Mouse (Mus musculus) CH12.LX (cell line): ENCODE measurements at regions not wholly inside any gene's neighbourhood (a gene's known extent, or its start where the extent isn't known, plus 50 kb on each side); places are given as distances from the start of the nearest gene placed in this dataset.

Experiments used
- DNase-seq: peaks from one replicate; pipeline ENCODE4 v3.0.0-alpha.2; 2013; ENCODE audit errors: extremely low read depth
- H3K27ac ChIP-seq: 2 replicates; pipeline ENCODE4 v1.5.1; 2012; ENCODE audit warnings: low read depth, mild to moderate bottlenecking, control low read depth, moderate library complexity; ENCODE audit not compliant: insufficient read depth
- H3K27me3 ChIP-seq: replicated peaks from 2 replicates; pipeline ENCODE3; 2012; ENCODE audit warnings: inconsistent platforms
- H3K36me3 ChIP-seq, 2 experiments: replicated peaks in 1 of 2; 2 replicates each; pipeline versions ENCODE3 to v1.6.1; 2012; ENCODE audit warnings: inconsistent platforms in 1 of 2, low read length in 1 of 2, mild to moderate bottlenecking in 1 of 2, mixed read lengths in 1 of 2, moderate library complexity in 1 of 2; ENCODE audit not compliant: control insufficient read depth in 1 of 2, insufficient read depth in 1 of 2
- H3K4me1 ChIP-seq, 2 experiments: 2 replicates each; pipeline ENCODE4 v1.6.1; 2012; ENCODE audit warnings: inconsistent platforms in 1 of 2, moderate library complexity in 1 of 2; ENCODE audit not compliant: insufficient read depth in 2 of 2, control insufficient read depth in 1 of 2
- H3K4me2 ChIP-seq: 2 replicates; pipeline ENCODE4 v1.6.1; 2012; ENCODE audit warnings: low read depth, mild to moderate bottlenecking, control low read depth; ENCODE audit not compliant: poor library complexity, insufficient read depth, severe bottlenecking
- H3K4me3 ChIP-seq, 3 experiments: fragments of 150-350 bp in 1 of 3; sonication (generic) in 1 of 3; replicated peaks in 1 of 3; 2 replicates each; pipeline versions ENCODE3 to v1.5.1; 2011 to 2012; ENCODE audit warnings: low read depth in 2 of 3, low read length in 2 of 3, mild to moderate bottlenecking in 2 of 3, moderate library complexity in 2 of 3, control low read depth in 1 of 3, improper control_type of control experiment in 1 of 3, inconsistent platforms in 1 of 3, mixed read lengths in 1 of 3; ENCODE audit not compliant: poor library complexity in 1 of 3
- H3K79me2 ChIP-seq: replicated peaks from 2 replicates; pipeline ENCODE4 v1.6.1; 2012; ENCODE audit warnings: mild to moderate bottlenecking, moderate library complexity; ENCODE audit not compliant: control insufficient read depth, poor library complexity, insufficient read depth, severe bottlenecking; ENCODE audit errors: extremely low read depth
- H3K9ac ChIP-seq: 2 replicates; pipeline ENCODE4 v1.6.1; 2012; ENCODE audit warnings: low read depth, mild to moderate bottlenecking, control low read depth, moderate library complexity; ENCODE audit not compliant: insufficient read depth
- H3K9me3 ChIP-seq: replicated peaks from 2 replicates; pipeline ENCODE3; 2012; ENCODE audit warnings: low read length, inconsistent platforms, mixed read lengths
- CHD2 ChIP-seq: IDR thresholded peaks from 2 replicates; pipeline ENCODE4 v1.6.1; 2011; ENCODE audit warnings: low read length, improper control_type of control experiment
- ELF1 ChIP-seq: IDR thresholded peaks from 2 replicates; pipeline ENCODE4 v1.6.1; 2014; ENCODE audit warnings: low read depth, mild to moderate bottlenecking, inconsistent platforms, low read length, improper control_type of control experiment
- EP300 ChIP-seq: IDR thresholded peaks from 2 replicates; pipeline ENCODE4 v1.6.1; 2011; ENCODE audit warnings: low read length, improper control_type of control experiment
- ETS1 ChIP-seq: conservative IDR thresholded peaks from 2 replicates; pipeline ENCODE4 v1.6.1; 2012; ENCODE audit warnings: low read depth, mild to moderate bottlenecking, inconsistent platforms, low read length, improper control_type of control experiment, moderate library complexity
- GABPA ChIP-seq: IDR thresholded peaks from 2 replicates; pipeline ENCODE4 v1.6.1; 2012; ENCODE audit warnings: low read depth, low read length, improper control_type of control experiment, inconsistent platforms; ENCODE audit not compliant: insufficient replicate concordance
- MXI1 ChIP-seq: IDR thresholded peaks from 2 replicates; pipeline ENCODE4 v1.6.1; 2011; ENCODE audit warnings: mild to moderate bottlenecking, low read depth, low read length, improper control_type of control experiment
- RAD21 ChIP-seq: IDR thresholded peaks from 2 replicates; pipeline ENCODE4 v1.6.1; 2011; ENCODE audit warnings: low read depth, mild to moderate bottlenecking, low read length, improper control_type of control experiment, moderate library complexity
- RCOR1 ChIP-seq: conservative IDR thresholded peaks from 2 replicates; pipeline ENCODE4 v1.6.1; 2012; ENCODE audit warnings: low read depth, mild to moderate bottlenecking, inconsistent platforms, low read length, improper control_type of control experiment
- SMC3 ChIP-seq: IDR thresholded peaks from 2 replicates; pipeline ENCODE4 v1.6.1; 2011; ENCODE audit warnings: low read depth, low read length, improper control_type of control experiment
- USF1 ChIP-seq: IDR thresholded peaks from 2 replicates; pipeline ENCODE4 v1.6.1; 2014; ENCODE audit warnings: low read depth, mild to moderate bottlenecking, inconsistent platforms, low read length, improper control_type of control experiment
- ZKSCAN1 ChIP-seq: IDR thresholded peaks from 2 replicates; pipeline ENCODE4 v1.6.1; 2012; ENCODE audit warnings: low read depth, inconsistent platforms, low read length, improper control_type of control experiment, borderline replicate concordance
- dilution Hi-C: fragments of 300-500 bp; cut with MboI; formaldehyde crosslinking; loops from 2 replicates; pipeline ENCODE4 v1.14.3; 2020; ENCODE audit warnings: low sequenced_read_pairs; ENCODE audit not compliant: extremely low pct_unique_long_range_greater_than_20kb, extremely low pct_ligation_motif_present
- in situ Hi-C: fragments of 300-500 bp; cut with MboI; formaldehyde crosslinking; loops from 3 replicates; pipeline ENCODE4 v1.14.3; 2019; ENCODE audit warnings: low sequenced_read_pairs, low pct_ligation_motif_present, low pct_unique_long_range_greater_than_20kb, mixed read lengths

GRCm38 (mm10) chr2:174555778-174556177 is 82.9 kb upstream of the Prelid3b start:
- no peaks in the 10 kb centered on the region for H3K79me2 ChIP-seq
- dilution Hi-C loops (no loop called here), in situ Hi-C loops (no loop called here)
- no peak overlapping the region for H3K27ac ChIP-seq
- DNase-seq = no peak
- H3K9me3 ChIP-seq = no peaks in the 10 kb centered on the region
- no peaks in the 10 kb centered on the region for H3K4me1 ChIP-seq
- TF ChIP-seq CHD2 = no peak
- TF ChIP-seq RAD21 = no peak
- TF ChIP-seq USF1 = no peak
- H3K27me3 ChIP-seq = no peaks in the 10 kb centered on the region
- no peak overlapping the region for H3K9ac ChIP-seq
- H3K4me3 ChIP-seq = no peak overlapping the region
- no peak overlapping the region for H3K4me2 ChIP-seq
- no peaks in the 10 kb centered on the region for H3K36me3 ChIP-seq

- H3K4me2 ChIP-seq = no peak overlapping the region
- H3K79me2 ChIP-seq = no peaks in the 10 kb centered on the region
- in situ Hi-C loops = no loop called here
- no peaks in the 10 kb centered on the region for H3K27me3 ChIP-seq
- H3K4me3 ChIP-seq = no peak overlapping the region
- no peaks in the 10 kb centered on the region for H3K36me3 ChIP-seq
- H3K9ac ChIP-seq = no peak overlapping the region
- TF ChIP-seq EP300 = no peak
- no peak for TF ChIP-seq GABPA
- no peak for TF ChIP-seq ETS1
- TF ChIP-seq RCOR1 = no peak
- no peak for TF ChIP-seq ZKSCAN1
- no peak for TF ChIP-seq SMC3
- no peak for TF ChIP-seq ELF1
- TF ChIP-seq, all 38 proteins: peak for 0
- Histone ChIP-seq H3K9me3 (no peaks in the 10 kb centered on the region), H3K4me1 (peaks cover 0 to 15% of the 10 kb centered on the region in 2 experiments; a peak in 2 of 4 replicates), H3K27ac (no peak overlapping the region)
- no peak for DNase-seq
- dilution Hi-C loops = no loop called here
Measured at GRCm38 (mm10) chr2:174561828-174562429, 81.4 kb upstream of the Zfp831 start.

- no peak for DNase-seq
- no peaks in the 10 kb centered on the region for H3K79me2 ChIP-seq
- peak; percentile 29; the same call in 1 of the 2 replicates for TF ChIP-seq EP300
- TF ChIP-seq MXI1 = no peak
- in situ Hi-C loops (no loop called here), dilution Hi-C loops (no loop called here)
- no peaks in the 10 kb centered on the region for H3K27me3 ChIP-seq
- H3K4me3 ChIP-seq = no peak overlapping the region
- no peaks in the 10 kb centered on the region for H3K9me3 ChIP-seq
- H3K9ac ChIP-seq = no peak overlapping the region
- H3K36me3 ChIP-seq = no peaks in the 10 kb centered on the region
- no peak overlapping the region for H3K4me2 ChIP-seq
- peaks cover 0 to 15% of the 10 kb centered on the region in 2 experiments; a peak in 2 of 4 replicates for H3K4me1 ChIP-seq
- H3K27ac ChIP-seq = no peak overlapping the region
Measured at GRCm38 (mm10) chr2:174563917-174564316, 79.4 kb upstream of the Zfp831 start.
